Mouse (Mus musculus): Measurements from ENCODE around the gene Slc12a5. TPM values are rescaled to one million over a fixed set of nuclear protein-coding genes. Genes with fewer than 3 reads are reported as not detected.

Slc12a5 gene
- polyA plus RNA-seq, 1 experiment from 2014 or later = 3.9 TPM

DNA sequence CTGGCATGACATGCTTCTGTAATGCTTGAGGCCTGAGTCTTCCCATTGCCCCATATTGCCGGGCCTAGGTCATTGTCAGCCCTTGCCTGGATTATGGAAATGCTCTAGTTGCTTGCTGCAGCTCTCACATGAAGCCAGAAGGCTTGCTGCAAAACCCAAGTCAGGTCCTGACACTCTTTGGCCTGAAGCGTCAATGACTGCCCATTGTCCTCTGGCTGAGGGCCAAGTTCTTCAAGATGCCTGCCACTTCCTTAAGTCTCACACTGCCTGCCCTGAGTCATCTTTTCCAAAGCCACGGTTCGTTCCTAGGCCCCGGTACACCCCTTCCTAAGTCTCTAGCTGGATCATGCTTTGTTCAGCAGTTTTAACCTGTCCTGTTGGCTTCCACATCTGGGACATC is 12.0 kb downstream of the Slc12a5 start:
- H3K27me3 ChIP-seq = peaks cover 40% of the 10 kb centered on the region
- in situ Hi-C loops (cut with MboI; ENCODE audit: low pct_unique_long_range_greater_than_20kb) = no loop called here
- no peak for TF ChIP-seq CTCF (IDR thresholded peaks at IDR 0.05)
- no peak for ATAC-seq
- ChIA-PET CTCF (no interaction called here), POLR2A (no interaction called here)
- no peak for DNase-seq (ENCODE audit: low read depth, low spot score)

DNA sequence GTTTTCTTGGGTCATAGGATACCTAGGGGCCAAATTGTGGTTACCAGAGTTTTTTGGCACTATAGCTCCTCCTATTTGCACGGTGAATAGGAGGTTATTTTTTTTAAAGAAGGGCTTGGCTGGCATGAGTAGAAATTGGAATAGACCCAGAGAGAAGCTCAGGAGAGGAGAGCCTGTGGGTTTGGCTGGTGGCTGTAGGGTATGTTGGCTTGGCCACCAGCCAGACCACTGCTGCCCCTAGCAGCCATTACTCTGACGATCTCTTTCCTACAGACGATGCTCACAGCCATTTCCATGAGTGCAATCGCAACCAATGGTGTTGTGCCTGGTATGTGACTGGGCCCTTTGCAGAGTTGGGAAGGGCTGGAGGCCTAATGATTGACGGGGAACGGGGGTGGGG is 15.0 kb downstream of the Slc12a5 start:
- CTCF ChIA-PET = interaction anchor here (1.9 kb wide), 1 partner anchor 14 kb away, joined by 4 read pairs; no protein-coding TSS in a partner anchor
- TF ChIP-seq CTCF (IDR thresholded peaks at IDR 0.05) = no peak
- no peak for ATAC-seq
- DNase-seq (ENCODE audit: low read depth, low spot score) = no peak
- in situ Hi-C loops (cut with MboI; ENCODE audit: low pct_unique_long_range_greater_than_20kb) = no loop called here
- POLR2A ChIA-PET = no interaction called here
- peaks cover 17% of the 10 kb centered on the region for H3K27me3 ChIP-seq

DNA sequence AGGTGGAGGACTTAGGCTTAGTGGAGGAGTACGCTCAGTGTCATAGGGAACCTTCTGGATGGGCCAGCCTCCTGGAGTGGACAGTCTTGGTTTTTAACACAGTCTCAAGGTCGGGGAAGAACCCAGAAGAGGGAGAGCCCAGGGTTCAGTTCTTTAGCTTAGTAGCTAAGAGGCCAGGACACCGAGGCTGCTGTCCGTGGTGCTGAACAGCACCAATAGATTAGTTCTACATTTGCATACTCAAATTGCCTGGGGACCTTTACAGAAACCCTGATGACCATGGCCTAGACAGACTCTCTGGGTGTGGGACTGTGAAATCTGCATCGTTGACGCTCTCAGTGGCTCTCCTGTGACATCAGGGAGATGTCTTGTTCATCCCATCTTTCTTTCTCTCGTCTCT is 19.1 kb downstream of the Slc12a5 start:
- in situ Hi-C loops (cut with MboI; ENCODE audit: low pct_unique_long_range_greater_than_20kb) = no loop called here
- peaks cover 5% of the 10 kb centered on the region for H3K27me3 ChIP-seq
- ChIA-PET CTCF (no interaction called here), POLR2A (no interaction called here)
- ATAC-seq (peak; percentile 35), DNase-seq (ENCODE audit: low read depth, low spot score) (no peak)
- TF ChIP-seq CTCF (IDR thresholded peaks at IDR 0.05) = no peak

DNA sequence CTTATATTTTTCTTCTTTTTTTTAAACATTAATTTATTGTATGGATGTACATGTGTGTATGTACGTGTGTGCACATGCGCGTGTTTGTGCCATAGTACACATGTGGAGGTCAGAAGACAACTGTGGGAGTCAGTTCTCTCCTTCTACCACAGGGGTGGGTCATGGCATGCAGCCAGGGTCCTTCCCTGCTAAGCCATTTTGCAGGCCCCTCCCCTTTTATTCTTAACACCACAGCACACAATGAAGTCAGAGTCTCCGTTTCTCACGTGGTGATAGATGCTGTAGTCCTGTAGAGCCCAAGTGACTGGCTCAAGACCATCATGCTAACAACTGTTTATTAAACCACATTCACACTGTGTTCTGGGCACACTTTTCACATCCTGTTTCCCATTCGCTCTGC is 25.4 kb downstream of the Slc12a5 start:
- ATAC-seq (no peak), DNase-seq (ENCODE audit: low read depth, low spot score) (no peak)
- ChIA-PET CTCF (no interaction called here), POLR2A (no interaction called here)
- in situ Hi-C loops (cut with MboI; ENCODE audit: low pct_unique_long_range_greater_than_20kb) = no loop called here
- TF ChIP-seq CTCF (IDR thresholded peaks at IDR 0.05) = no peak
- no peaks in the 10 kb centered on the region for H3K27me3 ChIP-seq

DNA sequence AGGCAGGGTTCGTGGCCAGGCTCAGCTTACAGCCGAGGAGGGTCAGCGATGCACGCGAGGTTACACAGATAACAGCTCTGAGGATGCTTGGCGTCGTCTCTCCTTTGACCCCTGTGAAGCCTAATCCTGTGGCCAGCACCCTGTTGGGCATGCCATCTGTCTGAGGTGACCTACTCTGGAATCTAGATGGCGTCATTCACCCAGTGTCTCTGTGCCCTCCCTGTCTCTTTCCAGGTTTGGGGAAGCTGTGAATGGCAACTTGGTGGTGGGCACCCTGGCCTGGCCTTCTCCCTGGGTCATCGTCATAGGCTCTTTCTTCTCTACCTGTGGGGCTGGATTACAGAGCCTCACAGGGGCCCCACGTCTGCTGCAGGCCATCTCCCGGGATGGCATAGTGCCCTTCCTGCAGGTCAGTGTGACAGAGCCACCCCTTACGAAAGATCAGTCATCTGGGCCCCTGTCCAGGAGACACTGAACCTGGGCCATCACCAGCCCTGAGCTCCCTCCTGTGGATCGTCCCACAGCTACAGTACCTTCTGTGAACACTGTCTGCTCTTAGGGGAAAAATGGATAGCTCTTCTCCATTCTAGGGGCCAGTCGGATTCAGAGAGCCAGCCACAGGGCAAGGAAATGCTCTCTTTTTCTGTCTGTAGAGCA is 25.9 kb downstream of the Slc12a5 start:
- DNase-seq (ENCODE audit: low read depth, low spot score) = no peak
- CTCF ChIA-PET = no interaction called here
- H3K27me3 ChIP-seq = no peaks in the 10 kb centered on the region
- POLR2A ChIA-PET = no interaction called here
- no peak for TF ChIP-seq CTCF (IDR thresholded peaks at IDR 0.05)
- ATAC-seq = no peak
- in situ Hi-C loops (cut with MboI; ENCODE audit: low pct_unique_long_range_greater_than_20kb) = no loop called here

DNA sequence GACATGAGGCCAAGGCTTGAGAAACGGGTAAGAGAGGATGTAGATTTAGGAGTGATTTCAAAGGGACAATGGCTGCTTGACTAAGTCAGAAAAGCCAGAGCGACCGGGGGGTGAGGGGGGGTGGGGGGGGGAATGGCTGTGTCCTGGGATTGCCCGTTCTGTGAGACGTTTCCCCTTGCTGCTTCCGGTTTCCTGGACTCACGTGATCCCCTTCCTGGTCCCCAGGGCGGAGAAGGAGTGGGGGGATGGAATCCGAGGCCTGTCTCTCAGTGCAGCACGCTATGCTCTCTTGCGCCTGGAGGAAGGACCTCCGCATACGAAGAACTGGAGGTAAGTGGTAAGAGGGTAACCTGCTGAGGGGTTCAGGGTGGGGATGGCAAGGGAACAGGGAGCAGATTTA is 28.2 kb downstream of the Slc12a5 start:
- in situ Hi-C loops (cut with MboI; ENCODE audit: low pct_unique_long_range_greater_than_20kb) = no loop called here
- no peaks in the 10 kb centered on the region for H3K27me3 ChIP-seq
- CTCF ChIA-PET = no interaction called here
- TF ChIP-seq CTCF (IDR thresholded peaks at IDR 0.05) = no peak
- POLR2A ChIA-PET = no interaction called here
- DNase-seq (ENCODE audit: low read depth, low spot score) (no peak), ATAC-seq (no peak)

DNA sequence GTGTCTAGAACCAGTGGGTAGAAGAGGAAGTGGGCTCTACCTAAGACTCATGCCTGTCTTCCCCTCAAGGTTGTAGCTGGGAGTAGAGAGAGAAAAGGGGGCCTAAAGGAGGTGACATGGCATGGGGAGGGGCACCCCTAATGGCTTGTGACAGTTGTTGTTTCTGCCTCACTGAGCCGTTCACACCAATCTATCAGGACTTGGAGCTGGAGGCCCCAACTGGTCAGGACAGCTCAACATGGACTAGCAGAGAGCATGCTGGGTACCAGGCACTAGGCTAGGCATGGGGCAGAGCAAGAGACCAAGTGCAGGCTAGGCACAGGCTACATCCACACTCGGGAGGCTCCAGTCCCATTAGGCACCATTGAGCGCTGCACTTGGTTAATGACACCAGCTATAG is 30.5 kb downstream of the Slc12a5 start:
- CTCF ChIA-PET = interaction anchor here (1.2 kb wide), 1 partner anchor 12 kb away, joined by 3 read pairs; no protein-coding TSS in a partner anchor
- in situ Hi-C loops (cut with MboI; ENCODE audit: low pct_unique_long_range_greater_than_20kb) = no loop called here
- ATAC-seq (no peak), DNase-seq (ENCODE audit: low read depth, low spot score) (no peak)
- POLR2A ChIA-PET = no interaction called here
- no peaks in the 10 kb centered on the region for H3K27me3 ChIP-seq
- no peak for TF ChIP-seq CTCF (IDR thresholded peaks at IDR 0.05)

DNA sequence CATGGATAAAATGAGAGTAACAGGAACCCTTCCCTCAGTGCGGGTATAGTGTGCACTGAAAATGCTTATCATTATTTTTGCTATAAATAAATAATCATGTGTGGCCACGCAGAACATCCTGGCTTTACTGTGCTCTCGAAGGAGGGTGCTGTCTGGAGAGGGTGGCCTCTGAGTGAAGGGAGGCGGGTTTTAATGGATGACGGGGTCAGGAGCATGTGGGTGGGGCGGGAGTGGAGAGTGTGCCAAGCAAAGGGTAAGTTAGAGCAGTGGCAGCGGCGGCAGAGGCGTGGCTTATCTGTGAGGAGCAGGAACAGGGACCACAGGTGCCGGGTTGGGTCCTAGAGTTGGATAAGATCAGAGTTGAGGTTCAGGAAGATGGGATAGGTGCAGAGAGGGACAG is 31.2 kb downstream of the Slc12a5 start:
- DNase-seq (ENCODE audit: low read depth, low spot score) (no peak), ATAC-seq (no peak)
- TF ChIP-seq CTCF (IDR thresholded peaks at IDR 0.05) = no peak
- in situ Hi-C loops (cut with MboI; ENCODE audit: low pct_unique_long_range_greater_than_20kb) = no loop called here
- no peaks in the 10 kb centered on the region for H3K27me3 ChIP-seq
- ChIA-PET POLR2A (no interaction called here), CTCF (interaction anchor here (1.2 kb wide), 1 partner anchor 11 kb away, joined by 3 read pairs; no protein-coding TSS in a partner anchor)

DNA sequence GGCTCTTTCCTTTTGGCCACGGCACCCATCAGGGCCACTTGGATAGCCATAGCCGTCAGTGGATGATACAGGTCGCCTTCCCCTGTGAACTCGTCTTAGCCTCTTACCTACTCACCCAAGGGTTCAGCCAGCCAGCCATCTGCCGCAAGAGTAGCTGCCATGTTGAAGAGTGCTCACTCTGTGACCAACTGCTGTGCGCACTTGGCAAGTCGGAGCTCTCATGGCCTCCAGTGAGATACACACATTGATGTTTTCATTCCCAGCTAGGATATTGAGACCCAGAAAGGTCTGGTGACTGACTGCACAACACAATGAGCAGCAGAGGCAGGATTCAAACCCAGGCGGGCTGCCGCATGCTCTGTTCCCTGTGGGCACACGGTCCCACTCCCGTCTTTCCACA is 33.6 kb downstream of the Slc12a5 start:
- ChIA-PET CTCF (no interaction called here), POLR2A (interaction anchor here (0.5 kb wide), 1 partner anchor 10 kb away, joined by 3 read pairs; no protein-coding TSS in a partner anchor)
- no peak for ATAC-seq
- no peak for TF ChIP-seq CTCF (IDR thresholded peaks at IDR 0.05)
- in situ Hi-C loops (cut with MboI; ENCODE audit: low pct_unique_long_range_greater_than_20kb) = no loop called here
- no peaks in the 10 kb centered on the region for H3K27me3 ChIP-seq
- no peak for DNase-seq (ENCODE audit: low read depth, low spot score)

DNA sequence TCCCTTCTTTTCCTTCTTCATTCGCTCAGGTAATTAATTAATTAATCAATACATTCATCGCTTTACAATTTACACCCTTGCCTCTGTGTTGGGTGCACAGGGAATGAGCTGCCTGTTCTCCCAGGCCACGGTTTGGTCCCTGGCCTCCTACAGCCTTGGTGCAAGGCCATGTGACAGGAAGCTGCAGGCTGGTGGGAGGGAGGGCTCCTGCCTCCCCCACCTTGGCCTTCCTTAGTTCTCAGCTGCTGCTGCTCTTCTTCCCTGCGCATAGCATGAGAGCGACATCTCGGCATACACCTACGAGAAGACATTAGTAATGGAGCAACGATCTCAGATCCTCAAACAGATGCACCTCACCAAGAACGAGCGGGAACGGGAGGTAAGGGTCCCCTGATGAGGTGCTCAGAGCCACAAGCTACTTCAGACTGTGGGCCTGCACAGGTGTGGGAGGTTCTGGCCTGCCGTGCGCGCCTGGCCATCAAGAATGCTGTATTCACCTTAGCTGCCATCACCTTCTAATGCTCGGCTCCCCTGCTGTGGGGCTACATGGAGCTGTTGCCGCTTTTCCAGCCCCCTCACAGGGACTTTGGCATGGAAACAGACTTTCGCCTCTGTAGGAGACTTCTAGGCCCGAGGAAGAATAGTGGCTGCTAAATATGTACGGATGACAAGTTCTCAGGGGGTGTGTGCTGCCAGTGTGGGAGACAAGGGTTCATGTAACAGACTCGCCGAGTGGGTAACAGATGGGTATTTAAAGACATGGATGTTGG is 34.2 kb downstream of the Slc12a5 start:
- no peak for TF ChIP-seq CTCF (IDR thresholded peaks at IDR 0.05)
- CTCF ChIA-PET = no interaction called here

DNA sequence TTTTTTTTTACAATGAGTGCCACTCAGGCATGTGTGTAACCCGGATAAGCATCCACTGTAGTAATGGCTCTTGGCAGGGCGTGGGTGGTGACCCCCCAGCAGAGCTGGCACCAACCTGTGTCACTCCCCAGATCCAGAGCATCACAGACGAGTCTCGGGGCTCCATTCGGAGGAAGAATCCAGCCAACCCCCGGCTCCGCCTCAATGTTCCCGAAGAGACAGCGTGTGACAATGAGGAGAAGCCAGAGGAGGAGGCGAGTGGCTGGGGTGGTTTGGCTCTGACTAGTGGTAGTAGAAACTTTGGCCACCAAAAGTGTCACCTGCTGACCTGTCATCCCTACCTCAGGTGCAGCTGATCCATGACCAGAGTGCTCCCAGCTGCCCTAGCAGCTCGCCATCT is 35.4 kb downstream of the Slc12a5 start:
- in situ Hi-C loops (cut with MboI; ENCODE audit: low pct_unique_long_range_greater_than_20kb) = no loop called here
- ChIA-PET CTCF (no interaction called here), POLR2A (no interaction called here)
- no peak for TF ChIP-seq CTCF (IDR thresholded peaks at IDR 0.05)
- DNase-seq (ENCODE audit: low read depth, low spot score) (no peak), ATAC-seq (no peak)
- no peaks in the 10 kb centered on the region for H3K27me3 ChIP-seq

More for the DNA sequence above, 34.2 kb downstream of the Slc12a5 start:
- ATAC-seq (no peak), DNase-seq (ENCODE audit: low read depth, low spot score) (no peak)
- no peaks in the 10 kb centered on the region for H3K27me3 ChIP-seq
- in situ Hi-C loops (cut with MboI; ENCODE audit: low pct_unique_long_range_greater_than_20kb) = no loop called here
- POLR2A ChIA-PET = interaction anchor here (0.5 kb wide), 1 partner anchor 10 kb away, joined by 3 read pairs; no protein-coding TSS in a partner anchor

All from Patski (cell line).